Mouse (Mus musculus) liver, adult 2 months (tissue): ENCODE measurements around the gene Fap.

Source experiments
- CTCF ChIP-seq: fragments of 200-500 bp; IDR thresholded peaks from 2 replicates; pipeline ENCODE4 v1.5.1; 2011; ENCODE audit warnings: low read depth, low read length, control low read depth
- POLR2A ChIP-seq: fragments of 200-500 bp; IDR thresholded peaks from 2 replicates; pipeline ENCODE4 v1.6.1; 2011; ENCODE audit warnings: low read length, control low read depth; ENCODE audit not compliant: insufficient read depth; ENCODE audit errors: extremely low read depth

DNA sequence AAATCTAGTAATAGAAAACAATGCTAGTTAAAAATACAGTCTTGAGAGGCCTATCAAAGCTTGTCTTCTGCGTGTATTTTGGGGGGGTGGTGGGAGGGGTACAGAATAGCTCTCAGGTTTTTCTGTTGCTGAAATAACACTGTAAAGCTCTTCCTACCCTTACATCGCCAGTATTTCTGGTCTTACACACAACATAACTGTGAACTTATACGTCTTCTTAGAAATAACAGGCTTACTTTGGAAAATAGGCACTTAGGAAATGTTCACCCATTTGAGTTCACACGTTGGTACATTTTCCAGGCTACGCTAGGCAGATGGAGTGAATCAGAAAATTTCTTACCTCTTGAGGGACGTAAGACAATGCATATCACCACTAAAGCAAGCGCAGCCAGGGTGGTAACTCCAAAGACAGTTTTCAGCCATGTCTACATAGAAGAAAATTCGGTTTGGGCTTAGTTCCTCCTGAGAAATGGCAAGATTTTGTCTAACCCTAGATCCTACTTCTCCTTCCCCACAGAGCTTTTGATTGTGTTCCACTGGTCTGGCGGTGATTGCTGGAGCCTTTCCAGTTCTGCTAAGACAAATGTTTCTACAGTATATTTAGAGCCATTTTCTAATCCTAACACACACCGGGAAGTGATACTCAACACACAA, 649 bp downstream of the Fap start:
- TF ChIP-seq CTCF (no peak), POLR2A (no peak)
